Mouse (Mus musculus) ES-E14 (cell line): ENCODE results near the gene Dapl1.

Source experiments
- MAFK ChIP-seq: IDR thresholded peaks from 2 replicates; pipeline ENCODE4 v1.6.1; 2014; ENCODE audit warnings: mild to moderate bottlenecking, low read depth, low read length, inconsistent platforms; ENCODE audit not compliant: insufficient read depth
- ZC3H11A ChIP-seq: IDR thresholded peaks from 2 replicates; pipeline ENCODE4 v1.6.1; 2012; ENCODE audit warnings: low read depth, mild to moderate bottlenecking, inconsistent platforms, low read length, borderline replicate concordance

DNA sequence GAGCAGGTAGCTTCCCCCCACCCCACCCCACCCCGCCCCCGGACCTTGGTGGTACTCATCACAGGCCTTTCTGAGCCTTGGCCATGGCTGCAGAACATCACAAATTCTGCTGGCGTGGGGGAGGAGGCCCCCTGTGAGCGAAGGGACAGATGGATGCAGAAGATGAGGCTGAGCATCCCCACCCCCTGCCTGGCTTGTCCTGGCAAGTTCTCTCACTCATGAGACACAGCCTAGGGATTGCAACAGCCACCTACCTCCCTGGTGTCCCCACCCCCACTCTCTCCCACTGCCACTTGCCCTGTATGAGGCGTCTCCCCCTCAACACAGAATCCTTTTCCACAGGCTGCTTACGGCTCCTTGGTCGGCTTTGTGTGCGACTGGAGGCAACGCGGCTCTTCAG, 49.1 kb downstream of the Dapl1 start:
- TF ChIP-seq ZC3H11A (no peak), MAFK (no peak)
